Mouse (Mus musculus): ENCODE results near the gene Mysm1.

Gene Mysm1

DNA sequence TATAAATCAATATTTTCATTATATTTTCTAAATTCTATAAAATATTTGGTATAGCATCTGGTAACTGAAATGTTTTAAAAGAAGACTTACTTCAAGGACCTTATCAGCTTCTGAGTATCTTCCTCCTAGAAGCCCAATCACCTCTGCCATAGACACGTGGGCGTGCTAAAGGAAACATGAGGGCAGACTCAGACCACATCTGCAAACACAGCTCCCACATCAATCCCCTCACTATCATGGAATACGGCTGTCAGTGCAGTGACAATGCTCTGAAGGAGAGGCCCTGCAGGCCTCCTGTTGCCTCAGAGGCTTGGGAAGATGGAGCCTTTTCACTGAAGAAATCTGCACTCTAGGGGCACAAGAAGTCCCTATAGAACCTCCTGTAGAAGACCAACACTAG lies 26.1 kb downstream of the Mysm1 start:
- DNase-seq (ENCODE audit: low read depth, low spot score), result no peak

DNA sequence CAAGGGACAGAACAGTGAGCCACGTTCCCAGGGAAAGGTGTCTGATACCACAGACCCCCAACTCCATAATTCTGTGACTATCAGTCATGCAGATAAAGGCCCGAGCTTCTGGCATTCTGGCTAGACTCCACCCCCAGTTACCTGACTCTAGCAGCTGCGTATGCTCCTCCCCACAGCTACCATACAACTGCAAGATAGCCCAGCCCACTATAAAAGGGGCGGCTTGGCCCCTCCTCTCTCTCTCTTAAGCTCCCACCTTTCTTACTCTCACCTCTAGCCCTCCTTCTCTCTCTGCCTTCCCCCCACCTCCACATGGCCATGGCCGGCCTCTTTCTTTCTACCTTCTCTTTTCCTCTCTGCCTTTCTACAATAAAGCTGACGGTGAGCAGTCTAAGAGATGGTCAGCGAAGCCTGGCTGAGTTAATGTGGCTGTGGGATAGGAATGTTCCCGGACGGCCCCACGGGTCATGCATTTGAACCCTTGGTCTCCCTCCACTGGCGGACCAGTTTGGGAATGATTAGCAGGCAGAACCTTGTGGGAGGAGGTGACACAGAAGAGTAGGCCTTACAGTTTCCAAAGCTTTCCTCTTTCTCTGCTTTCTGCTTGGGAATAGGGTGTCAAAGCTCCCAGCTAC lies 37.6 kb downstream of the Mysm1 start:
- DNase-seq (ENCODE audit: low read depth, low spot score), result no peak

DNA sequence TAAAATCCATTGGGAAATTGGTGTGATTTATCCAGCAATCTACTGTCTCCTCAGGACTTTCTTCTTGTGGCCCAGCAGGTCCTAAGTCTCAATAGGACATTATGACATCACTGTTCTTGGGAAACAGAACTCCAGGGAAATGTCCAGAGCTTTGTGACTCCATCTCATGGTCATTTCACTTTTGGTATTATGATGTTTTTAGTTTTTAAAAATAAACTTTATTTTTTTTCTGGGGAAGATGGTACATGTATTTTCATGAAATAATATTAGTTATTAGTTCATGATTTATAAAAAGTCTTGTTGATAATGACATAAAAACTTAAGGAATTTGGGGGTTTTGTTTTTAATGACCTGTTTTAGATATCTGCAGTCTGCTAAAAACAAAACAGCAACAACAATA lies 50.2 kb downstream of the Mysm1 start, which contains the start of gene Eqtn:
Eqtn (minus strand) TSS at position 101 of the 400 bp plus-strand sequence.
- DNase-seq (ENCODE audit: low read depth, low spot score), result no peak

DNA sequence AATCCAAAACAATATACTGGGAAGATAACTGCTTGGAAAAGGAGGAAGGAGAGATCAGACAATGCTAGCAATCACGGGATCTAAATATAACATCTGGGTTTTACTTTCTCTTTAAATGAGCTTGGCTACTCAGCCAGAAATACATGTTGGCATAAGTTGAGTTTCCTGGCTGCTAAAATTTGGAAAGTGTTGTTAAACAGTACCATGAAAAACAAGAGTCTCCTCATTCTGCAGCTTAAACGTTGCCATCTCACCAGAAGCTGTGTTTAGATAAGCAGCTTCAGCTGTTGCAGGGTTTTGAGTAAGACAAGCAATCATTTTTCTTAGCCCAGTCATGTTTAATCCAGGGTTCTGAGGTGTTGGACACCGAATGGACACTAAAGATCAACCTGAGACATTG lies 77.1 kb downstream of the Mysm1 start:
- peak; percentile 35 for DNase-seq (ENCODE audit: low read depth, low spot score)

DNA sequence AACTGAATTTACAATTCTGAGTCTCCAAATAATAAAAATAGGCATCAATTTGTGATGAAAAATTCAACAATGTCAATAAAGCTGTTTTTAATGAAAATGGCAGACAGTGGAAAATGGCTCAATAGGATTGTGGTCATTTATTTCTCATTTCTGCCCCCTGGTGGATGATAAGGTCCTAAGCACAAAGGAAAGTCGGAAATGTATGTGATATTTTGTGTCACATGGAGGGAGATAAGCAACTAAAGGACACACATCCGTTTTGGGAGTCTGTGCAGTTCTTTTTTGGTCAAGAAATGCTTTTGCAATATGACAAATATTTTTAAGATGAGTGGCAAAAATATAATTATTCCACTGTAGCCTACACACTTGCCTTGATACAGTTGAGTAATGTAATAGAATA lies 78.2 kb downstream of the Mysm1 start:
- peak; percentile 12 for DNase-seq (ENCODE audit: low read depth, low spot score)

Data from brain, adult 2 months (tissue).